Mouse (Mus musculus) neural tube, postnatal 0 days (tissue): Measurements from ENCODE around the gene Smg5. TPM values are rescaled to one million over a fixed set of nuclear protein-coding genes. Genes with fewer than 3 reads are reported as not detected.

ENCODE experiments used
- polyA plus RNA-seq: library from polyadenylated mRNA; unstranded; fragments of >200 nt; fragmentation: Nextera tagmentation; extraction: Ambion mirVana; gene quantifications from 2 replicates; pipeline ENCODE4 v1.2.1, GENCODE M21; 2015

The Smg5 gene
- polyA plus RNA-seq: 37.5 and 39.9 TPM in 2 replicates

DNA sequence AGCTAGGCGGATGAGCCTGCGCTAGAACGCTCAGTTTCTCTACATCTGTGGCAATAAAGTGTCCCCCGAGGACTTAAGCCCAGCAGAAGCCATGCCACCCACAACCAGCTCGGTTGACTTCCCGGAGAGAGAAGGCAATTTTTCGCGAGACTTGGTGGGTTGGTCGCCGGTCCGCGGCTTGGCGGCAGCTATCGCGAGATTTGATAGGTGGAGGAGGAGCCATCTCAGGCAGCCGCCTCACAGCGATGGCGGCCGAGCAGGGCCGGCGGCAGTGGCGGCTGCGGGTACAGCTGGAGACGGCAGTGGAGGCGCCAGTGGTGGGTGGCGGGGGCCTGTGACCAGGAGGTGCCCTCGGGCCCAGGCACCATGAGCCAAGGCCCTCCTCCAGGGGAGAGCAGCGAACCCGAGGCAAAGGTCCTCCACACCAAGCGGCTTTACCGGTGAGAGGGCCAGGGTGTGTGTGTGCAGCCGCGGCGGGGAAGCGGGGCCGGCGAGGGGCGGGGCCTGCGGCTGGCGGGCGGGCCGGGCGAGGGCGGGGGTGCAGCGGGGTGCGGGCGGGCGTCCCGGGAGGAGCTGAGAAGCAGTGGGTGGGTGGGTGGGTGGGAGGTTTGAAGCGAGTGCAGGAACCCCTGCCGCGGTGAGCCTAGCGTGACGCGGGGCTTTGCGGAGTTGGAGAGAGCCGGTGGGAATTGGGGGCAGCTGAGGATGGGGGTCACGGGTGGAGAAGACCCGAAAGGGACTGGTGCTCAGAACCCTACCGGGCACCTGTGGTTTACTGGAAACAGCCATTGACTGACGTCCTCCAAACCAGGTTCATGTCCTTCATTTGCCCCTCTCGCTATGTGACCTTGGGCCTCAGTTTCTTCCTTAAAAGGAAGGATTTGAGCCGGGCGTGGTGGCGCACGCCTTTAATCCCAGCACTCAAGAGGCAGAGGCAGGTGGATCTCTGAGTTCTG, at the start of gene Smg5, which contains the start of gene Tmem79:
Smg5 (plus strand) TSS at position 203 of the 956 bp plus-strand sequence.
Tmem79 (minus strand) TSS at position 91 of the 956 bp plus-strand sequence.

DNA sequence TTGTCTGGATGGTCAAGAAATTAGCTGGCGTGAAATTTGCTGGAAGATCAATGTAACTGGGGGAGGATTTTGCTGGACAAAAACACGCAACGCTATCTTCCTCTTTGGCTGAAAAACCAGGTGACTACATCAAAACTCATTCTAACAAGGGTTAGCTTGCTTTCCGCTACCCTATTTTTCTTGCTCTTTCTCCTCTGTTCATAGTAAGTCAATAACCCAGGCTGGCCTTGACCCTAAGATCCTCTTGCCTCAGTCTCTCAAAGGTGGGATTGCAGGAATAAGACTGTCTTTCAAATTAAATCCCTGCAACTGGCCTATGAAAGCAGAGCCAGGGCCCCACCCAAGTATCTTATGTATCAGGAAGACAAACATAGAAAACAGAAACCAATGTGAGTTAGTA, 49.0 kb upstream of the Smg5 start, which contains the start of gene Gm38392:
Gm38392 (minus strand) TSS at position 101 of the 400 bp plus-strand sequence.

DNA sequence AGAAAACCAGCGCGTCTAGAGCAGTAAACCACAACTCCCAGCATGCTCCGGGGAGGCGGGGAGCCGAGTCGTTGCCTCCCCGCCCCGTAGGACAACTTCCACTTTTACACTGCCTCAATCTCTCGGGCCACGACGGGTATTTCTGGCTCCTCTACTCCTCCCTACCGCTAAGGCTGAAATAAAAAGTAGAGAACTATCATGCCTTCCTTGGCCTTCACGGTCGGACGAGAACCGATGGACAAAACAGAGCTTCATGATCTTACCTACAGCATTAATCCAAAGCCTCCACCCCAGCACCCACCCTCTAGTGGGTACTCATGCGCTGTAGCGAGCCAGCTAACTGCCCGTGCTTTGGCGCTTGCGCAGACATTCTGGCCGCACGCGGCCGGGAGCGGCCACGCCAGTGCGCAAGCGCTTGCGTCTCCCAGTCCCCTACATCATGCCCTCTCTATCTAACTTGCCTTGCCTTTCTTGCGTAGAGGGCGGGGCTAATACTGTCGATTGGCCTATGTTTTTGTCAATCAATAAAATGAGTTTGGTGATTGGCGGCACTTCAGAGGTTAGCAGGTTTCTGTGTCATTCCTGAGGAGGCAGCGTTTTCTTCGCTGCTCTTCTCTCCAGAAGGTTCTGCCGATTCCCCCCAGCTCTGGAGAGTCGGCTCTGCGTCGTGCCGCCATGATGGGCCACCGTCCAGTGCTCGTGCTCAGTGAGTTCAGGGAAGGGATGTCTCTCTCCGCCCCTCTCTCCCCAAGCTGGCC, 39.3 kb upstream of the Smg5 start, which contains the start of the genes Tsacc and Cct3:
Tsacc (minus strand) TSS at position 439 of the 758 bp plus-strand sequence.
Cct3 (plus strand) TSS at position 556 of the 758 bp plus-strand sequence.

DNA sequence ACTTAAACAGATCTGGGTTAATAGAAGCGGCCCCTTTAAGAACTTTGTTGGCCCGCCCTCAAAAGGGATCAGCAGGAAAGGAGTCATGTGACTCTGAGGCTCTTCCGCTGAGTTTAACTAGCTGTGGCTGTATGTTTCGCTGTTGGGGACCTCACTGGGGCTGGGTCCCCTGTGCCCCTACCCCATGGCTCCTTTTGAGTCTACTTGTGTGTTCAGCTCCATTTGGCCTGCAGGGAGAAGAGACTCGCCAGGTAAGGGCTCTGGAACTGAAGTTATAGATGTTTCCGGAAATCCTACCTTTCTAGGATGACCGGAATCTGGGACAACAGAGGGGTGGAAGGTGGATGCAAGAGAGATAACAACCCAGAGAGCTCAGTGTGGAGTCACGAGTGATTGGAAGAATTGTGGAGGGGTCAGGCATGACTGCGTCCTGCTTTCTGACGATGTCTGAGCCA, 11.1 kb upstream of the Smg5 start, which contains the start of gene Glmp:
Glmp (plus strand) TSS at position 73 of the 455 bp plus-strand sequence.

DNA sequence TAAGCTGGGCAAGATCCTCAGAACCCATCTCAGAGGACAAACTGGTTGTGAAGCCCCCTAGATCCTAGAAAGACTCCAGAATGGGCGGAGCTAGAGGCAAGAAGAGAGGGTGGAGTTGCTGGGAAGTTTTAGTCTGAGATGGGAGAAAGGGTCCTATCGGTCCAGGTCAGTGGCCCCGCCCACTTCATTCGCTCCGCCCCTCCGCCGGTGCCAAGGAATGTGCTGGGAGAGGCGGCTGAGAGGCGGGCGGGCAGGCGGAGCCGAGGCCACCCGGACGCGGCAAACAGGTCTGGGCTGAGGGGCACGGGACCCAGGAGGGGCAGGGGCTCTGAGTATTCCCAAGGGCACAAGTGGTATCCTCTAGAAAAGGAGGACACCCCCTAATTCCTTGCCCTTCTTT, 28.3 kb downstream of the Smg5 start, which contains the start of gene Paqr6:
Paqr6 (plus strand) TSS at position 248 of the 400 bp plus-strand sequence.

DNA sequence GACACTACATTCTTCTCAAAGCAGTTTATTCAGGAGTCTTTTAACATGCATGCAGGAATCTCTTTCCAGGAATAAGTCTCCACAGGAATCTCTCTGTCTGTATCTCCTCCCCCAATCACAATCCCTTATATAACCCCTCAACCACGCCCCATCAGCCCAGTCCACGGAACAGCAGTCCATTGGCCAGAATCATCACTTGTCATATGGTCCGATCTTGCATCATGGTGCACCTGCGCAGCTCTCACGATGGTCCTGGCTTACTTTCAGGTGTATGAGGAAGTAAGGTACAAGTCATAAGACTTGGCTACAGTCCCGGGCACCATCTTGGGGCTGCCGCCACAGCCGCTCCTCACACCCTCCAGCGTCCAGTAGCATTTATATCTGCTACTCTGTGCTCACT, 36.6 kb downstream of the Smg5 start, which contains the start of gene Bglap3:
Bglap3 (minus strand) TSS at position 101 of the 400 bp plus-strand sequence.

DNA sequence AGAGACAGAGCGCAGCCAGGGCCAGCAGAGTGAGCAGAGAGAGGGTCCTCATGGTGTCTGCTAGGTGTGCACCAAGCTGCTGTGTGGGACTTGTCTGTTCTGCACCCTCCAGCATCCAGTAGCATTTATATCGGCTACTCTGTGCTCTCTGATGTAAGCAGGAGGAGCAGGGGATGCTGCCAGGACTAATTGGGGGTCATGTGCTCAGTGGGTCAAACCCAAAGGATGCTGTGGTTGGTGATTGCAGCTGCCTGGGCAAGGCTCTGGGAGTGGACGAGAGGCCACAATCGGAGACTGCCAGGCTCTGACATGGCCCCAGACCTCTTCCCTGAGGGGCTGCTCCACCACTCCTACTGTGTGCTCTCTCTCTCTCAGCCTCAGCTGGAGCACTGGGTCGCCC, 42.5 kb downstream of the Smg5 start, which contains the start of gene Bglap2:
Bglap2 (minus strand) TSS at position 101 of the 400 bp plus-strand sequence.

DNA sequence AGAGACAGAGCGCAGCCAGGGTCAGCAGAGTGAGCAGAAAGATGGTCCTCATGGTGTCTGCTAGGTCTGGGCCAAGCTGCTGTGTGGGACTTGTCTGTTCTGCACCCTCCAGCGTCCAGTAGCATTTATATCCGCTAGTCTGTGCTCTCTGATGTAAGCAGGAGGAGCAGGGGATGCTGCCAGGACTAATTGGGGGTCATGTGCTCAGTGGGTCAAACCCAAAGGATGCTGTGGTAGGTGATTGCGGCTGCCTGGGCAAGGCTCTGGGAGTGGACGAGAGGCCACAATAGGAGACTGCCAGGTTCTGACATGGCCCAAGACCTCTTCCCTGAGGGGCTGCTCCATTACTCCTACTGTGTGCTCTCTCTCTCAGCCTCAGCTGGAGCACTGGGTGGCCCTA, 48.3 kb downstream of the Smg5 start, which contains the start of gene Bglap:
Bglap (minus strand) TSS at position 101 of the 400 bp plus-strand sequence.

DNA sequence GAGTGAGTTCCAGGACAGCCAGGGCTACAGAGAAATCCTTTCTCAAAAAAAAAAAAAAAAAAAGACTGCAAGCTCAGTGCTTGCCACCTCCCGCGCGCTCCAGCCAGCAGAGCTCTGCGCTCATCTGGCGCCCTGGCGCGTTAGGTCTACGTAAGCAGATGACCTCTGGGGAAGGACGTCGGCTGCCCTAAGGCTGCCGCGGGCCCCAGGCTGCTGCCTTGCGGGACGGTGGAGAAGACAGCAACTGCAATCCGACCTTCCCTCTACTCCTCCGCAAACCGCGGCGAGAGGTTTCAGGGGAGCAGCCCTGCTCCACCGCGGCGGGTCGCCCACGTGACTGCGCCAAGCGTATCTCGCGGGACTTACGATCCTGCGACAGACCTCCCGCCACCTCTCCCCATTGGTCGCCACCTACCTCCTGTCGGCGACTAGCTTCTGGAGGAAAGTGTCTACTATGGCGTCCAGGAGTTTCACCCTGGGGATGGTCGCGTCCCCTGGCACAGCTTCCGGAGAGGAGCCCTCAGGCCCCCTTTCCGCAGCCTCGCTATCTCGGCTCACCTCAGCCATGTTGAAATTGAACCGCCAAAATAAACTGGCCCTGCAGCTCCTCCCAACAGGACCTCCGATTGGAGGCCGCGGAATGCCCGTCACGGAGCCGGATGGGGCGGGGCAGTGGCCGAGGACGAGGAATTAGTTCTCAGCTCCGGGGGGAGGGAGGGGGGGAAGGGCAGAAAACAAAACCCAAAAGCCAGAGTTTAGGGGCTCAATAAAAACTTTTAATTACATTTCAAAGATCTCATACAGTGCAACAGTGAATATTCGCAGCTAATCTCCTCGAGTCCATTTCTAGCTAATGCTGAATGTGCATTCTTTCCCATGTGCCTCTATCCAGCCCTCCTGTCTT, 73.9 kb downstream of the Smg5 start, which contains the start of gene Pmf1:
Pmf1 (minus strand) TSS at position 591 of the 904 bp plus-strand sequence.

Other genes starting within 250 kb of the Smg5 start
- gene Mef2d, start 193.9 kb upstream of the Smg5 start, polyA plus RNA-seq: 14.9 and 18.3 TPM in 2 replicates
- 0.53 and 0.73 TPM in 2 replicates for gene Rhbg, start 81.6 kb upstream of the Smg5 start, polyA plus RNA-seq
- gene Gm38392, start 49.0 kb upstream of the Smg5 start, polyA plus RNA-seq: 0.39 and 0.50 TPM in 2 replicates
- gene Tsacc, start 39.3 kb upstream of the Smg5 start, polyA plus RNA-seq: 10.7 and 12.6 TPM in 2 replicates
- 350 and 357 TPM in 2 replicates for gene Cct3, start 39.1 kb upstream of the Smg5 start, polyA plus RNA-seq
- 132 and 139 TPM in 2 replicates for gene Glmp, start 11.2 kb upstream of the Smg5 start, polyA plus RNA-seq
- 1.5 TPM in 2 replicates for gene Tmem79, start 112 bp upstream of the Smg5 start, polyA plus RNA-seq
- gene Paqr6, start 28.3 kb downstream of the Smg5 start, polyA plus RNA-seq: 8.0 and 11.4 TPM in 2 replicates
- not detected in 2 replicates for gene Bglap3, start 36.5 kb downstream of the Smg5 start, polyA plus RNA-seq
- 1.4 and 1.5 TPM in 2 replicates for gene Bglap2, start 42.4 kb downstream of the Smg5 start, polyA plus RNA-seq
- gene Bglap, start 48.2 kb downstream of the Smg5 start, polyA plus RNA-seq: 2.0 and 2.5 TPM in 2 replicates
- gene Pmf1, start 74.1 kb downstream of the Smg5 start, polyA plus RNA-seq: 29.2 and 33.8 TPM in 2 replicates
- 31.5 and 36.8 TPM in 2 replicates for gene Slc25a44, start 88.9 kb downstream of the Smg5 start, polyA plus RNA-seq
- gene Sema4a, start 124.9 kb downstream of the Smg5 start, polyA plus RNA-seq: 27.0 and 28.0 TPM in 2 replicates
- gene Lmna, start 173.7 kb downstream of the Smg5 start, polyA plus RNA-seq: 79.1 and 80.0 TPM in 2 replicates
- gene Mex3a, start 196.1 kb downstream of the Smg5 start, polyA plus RNA-seq: 7.9 and 10.1 TPM in 2 replicates
- 0.57 and 0.69 TPM in 2 replicates for gene Rab25, start 212.0 kb downstream of the Smg5 start, polyA plus RNA-seq
- 178 and 194 TPM in 2 replicates for gene Lamtor2, start 216.8 kb downstream of the Smg5 start, polyA plus RNA-seq
- gene Ubqln4, start 217.5 kb downstream of the Smg5 start, polyA plus RNA-seq: 29.3 and 34.0 TPM in 2 replicates
- gene Ssr2, start 239.6 kb downstream of the Smg5 start, polyA plus RNA-seq: 189 and 202 TPM in 2 replicates